Mouse (Mus musculus) activated CD4-positive, CD25-positive, alpha-beta regulatory T cell (primary cell): ENCODE results near the gene Clec3a. TPM values are rescaled to one million over a fixed set of nuclear protein-coding genes. Genes with fewer than 3 reads are reported as not detected.

Experiments
- polyA plus RNA-seq, 2 experiments: library from polyadenylated mRNA; unstranded; fragments of 100-300 nt; shearing (Covaris generic); gene quantifications; one replicate each; pipeline ENCODE4 v1.2.1; 2017

Gene Clec3a
- not detected for polyA plus RNA-seq

GRCm38 (mm10) chr8:114417786-114418185 is at the start of gene Clec3a:
Gene Clec3a, plus strand, starts transcription at chr8:114418086.

GRCm38 (mm10) chr8:114439334-114440204 is 21.7 kb downstream of the Clec3a start, which contains the start of gene Wwox:
Gene Wwox, plus strand, starts transcription at chr8:114439655.

Other genes starting within 250 kb of the Clec3a start
- under 1 TPM in 1 of 2 experiments, not detected in 1; 0.76 TPM for gene Vat1l, start 212.5 kb upstream of the Clec3a start, polyA plus RNA-seq
- 1 to 10 TPM; 7.8 TPM for gene Wwox, start 21.6 kb downstream of the Clec3a start, polyA plus RNA-seq